Mouse (Mus musculus): Measurements from ENCODE around the gene Ccdc162. TPM values are rescaled to one million over a fixed set of nuclear protein-coding genes. Genes with fewer than 3 reads are reported as not detected.

Ccdc162 gene
- total RNA-seq, 2 experiments from 2014 or later, result 0.37 TPM; not detected in 1

DNA sequence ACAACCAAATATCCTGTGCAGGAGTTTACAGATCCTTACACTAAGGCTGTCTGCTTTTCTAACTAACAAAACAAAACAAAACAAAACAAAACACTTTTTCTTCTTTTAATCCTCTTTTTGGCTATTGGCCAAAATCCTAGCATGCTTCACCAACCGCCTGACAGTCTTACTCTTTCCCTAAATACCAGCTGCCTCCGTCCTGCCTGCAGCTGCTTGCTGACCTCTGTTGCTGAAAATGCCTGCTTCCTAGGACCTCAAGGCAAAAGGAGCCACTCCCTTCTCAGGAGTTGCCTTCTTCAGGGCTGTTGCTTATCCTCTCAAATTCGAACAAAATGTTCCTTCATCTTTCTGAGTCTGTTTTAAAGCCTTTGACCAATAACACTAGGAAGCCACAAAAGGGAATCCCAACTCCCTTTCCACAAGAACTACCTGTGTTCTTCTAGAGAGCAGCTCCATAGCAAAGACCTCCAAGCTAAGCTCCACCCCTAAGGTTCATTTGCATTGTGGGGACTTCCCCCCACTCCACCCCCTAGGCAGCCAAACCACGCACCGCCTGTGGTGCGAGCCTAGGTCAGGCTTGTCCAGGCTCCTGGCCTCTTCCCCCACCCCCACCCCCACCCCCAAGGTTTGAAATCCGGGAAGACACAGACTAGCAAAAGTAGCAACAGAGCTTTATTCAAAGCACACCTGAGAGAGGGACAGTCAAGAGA is 171.8 kb downstream of the Ccdc162 start:
- no peak for ATAC-seq (ENCODE audit: poor library complexity, severe bottlenecking)

DNA sequence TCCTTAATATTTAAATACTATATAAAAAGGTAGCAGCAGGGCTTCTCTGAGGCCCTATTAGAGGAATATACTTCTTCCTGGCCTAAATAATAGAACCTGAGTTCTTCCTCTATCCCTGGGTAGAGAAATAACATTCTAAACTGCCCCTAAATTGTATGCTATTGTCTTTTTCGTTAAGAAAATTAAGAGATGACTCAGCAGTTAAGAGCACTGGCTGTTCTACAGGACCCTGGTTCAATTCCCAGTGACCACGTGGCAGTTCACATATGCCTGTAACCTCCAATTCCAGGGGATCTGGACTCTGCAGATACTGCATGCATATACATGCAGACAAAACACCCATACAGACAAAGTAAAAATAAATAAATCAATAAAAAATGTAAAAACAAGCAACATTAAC is 172.6 kb downstream of the Ccdc162 start:
- ATAC-seq (ENCODE audit: poor library complexity, severe bottlenecking), result no peak

DNA sequence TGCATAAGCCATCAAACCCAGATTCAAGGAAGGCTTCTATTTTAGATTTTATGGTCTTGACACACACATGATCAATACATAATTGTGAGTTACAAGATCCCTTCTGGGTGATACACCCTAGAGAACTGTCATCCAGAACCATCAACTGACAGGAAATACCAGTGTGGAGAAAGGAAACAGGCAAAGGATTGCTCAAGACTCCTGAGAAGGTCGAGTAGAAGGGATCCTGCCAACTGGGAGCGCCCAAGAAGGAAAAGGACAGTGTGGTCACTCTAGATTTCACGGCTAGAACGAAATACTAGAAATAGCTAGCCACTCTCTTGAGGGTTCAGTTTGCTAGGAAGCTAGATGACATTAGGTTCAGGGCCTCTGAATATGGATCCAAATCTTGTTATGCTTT is 173.0 kb downstream of the Ccdc162 start:
- ATAC-seq (ENCODE audit: poor library complexity, severe bottlenecking), result no peak

DNA sequence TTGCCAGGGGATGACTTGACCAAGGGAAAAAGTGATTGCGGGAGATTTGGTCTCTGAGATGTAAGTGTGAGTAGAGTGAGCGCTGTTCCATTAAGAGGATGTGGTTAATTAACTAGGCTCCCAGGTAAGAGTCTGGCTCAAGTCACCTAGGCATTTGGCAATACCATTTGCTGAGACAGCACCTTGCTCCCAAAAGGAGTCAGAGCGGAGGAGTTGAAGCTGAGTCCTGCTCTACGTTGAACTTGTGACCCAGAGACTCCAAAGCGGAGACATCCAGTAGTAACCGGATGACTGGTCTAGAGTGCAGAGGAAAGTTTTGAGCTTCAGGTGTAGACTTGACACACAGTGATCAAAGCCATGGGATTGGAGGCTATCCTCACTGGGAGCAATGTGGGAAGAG is 174.4 kb downstream of the Ccdc162 start:
- no peak for ATAC-seq (ENCODE audit: poor library complexity, severe bottlenecking)

DNA sequence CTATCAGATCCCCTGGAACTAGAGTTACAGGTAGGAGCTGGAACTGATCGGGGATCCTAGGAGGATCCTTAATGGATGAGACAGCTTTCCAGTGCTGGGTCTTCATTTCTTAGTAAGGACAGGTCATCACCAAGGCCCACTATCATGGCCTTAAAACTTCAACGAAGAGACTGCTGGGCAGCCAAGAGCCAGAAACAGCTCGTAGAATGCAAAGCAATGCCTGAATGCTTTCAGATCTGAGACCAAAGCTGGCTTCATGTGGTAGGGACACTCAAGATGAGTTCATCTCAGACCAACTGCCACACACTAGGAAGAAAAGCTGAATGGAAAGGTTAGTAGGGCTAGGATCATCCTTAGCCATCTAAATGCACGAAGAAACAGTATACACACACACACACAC is 177.4 kb downstream of the Ccdc162 start:
- ATAC-seq (ENCODE audit: poor library complexity, severe bottlenecking), result no peak

DNA sequence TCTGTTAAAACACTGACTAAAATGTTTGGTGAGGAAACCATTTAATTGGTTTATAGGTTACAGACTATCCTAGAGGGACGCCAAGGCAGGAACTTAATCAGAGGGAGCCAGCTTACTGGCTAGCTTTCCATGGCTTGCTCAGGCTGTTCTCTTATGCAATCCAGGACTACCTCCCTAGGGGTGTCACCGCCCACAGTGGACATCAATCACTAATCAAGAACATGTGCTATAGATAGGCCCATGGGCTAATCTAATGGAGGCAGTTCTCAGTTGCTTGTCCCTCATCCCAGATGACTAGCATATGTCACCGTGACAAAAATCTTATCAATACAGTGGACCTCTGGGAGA is 178.5 kb downstream of the Ccdc162 start:
- no peak for ATAC-seq (ENCODE audit: poor library complexity, severe bottlenecking)

DNA sequence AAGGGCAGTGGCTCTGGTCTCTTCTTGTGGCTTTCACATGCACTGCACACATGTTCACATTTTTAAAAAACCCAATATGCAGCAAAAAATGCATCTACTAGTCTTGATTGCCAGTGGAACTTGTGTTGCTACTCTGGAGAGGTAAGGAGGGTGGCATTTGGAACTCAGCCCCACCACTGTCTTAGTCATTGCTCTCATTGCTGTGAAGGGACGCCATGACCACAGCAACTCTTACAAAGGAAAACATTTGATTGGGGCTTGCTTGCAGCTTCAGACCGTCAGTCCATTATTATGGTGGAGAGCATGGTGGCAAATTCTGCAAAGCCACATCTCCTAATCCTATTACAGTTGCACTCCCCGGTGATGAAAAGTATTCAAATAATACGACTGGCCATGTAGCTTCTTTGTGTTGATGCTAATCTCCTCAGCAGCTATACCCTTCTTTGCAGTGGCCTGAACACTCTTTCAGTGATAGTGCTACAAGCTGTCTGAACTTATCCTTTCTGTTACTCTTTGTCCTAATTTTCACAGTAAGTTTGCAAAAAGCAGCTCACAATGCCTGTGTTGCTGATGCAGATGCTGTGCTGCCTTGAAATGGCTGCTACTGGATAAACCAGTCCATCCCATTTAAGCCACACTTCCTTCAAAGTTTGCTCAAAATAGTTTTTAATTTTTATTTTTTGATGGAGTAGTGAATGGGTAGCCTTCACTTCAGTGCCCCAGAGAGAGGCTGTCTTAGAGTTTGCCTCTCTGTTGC is 179.0 kb downstream of the Ccdc162 start:
- ATAC-seq (ENCODE audit: poor library complexity, severe bottlenecking), result no peak

DNA sequence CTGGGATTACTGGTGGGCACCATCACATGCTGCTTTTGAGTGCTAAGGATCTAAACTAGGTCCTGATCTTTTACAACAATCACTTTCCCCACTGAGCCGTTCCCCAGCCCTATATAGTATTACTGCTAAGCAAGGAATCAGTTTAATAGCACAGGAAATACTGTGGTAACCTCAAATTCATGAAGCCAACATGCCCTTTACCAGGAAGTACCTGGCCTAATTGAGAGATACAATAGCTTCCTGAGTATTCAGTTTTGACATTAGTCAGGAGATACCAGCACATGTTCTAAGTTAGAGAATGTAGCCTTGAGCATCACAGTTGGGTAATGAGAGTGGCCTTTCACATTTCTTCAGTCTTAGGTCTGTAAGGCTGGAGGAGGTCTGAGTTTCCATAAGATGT is 179.7 kb downstream of the Ccdc162 start:
- ATAC-seq (ENCODE audit: poor library complexity, severe bottlenecking), result no peak

DNA sequence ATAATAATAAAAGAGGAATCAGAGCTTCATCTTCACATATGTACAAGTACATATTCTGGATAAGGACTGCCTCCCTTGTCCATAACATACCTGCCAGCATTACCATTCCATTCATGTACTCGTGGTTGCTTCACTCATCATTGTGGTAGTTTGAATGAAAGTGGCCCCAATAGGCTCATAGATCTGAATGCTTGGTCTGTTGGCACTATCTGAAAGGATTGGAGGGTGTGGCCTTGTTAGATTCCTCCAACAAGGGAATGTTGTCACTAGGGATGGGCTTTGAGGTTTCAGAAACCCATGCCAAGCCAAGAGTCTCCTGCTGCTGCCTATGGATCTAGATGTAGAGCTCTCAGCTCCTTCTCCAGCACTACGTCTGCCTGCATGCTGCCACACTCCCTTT is 180.4 kb downstream of the Ccdc162 start:
- no peak for ATAC-seq (ENCODE audit: poor library complexity, severe bottlenecking)

DNA sequence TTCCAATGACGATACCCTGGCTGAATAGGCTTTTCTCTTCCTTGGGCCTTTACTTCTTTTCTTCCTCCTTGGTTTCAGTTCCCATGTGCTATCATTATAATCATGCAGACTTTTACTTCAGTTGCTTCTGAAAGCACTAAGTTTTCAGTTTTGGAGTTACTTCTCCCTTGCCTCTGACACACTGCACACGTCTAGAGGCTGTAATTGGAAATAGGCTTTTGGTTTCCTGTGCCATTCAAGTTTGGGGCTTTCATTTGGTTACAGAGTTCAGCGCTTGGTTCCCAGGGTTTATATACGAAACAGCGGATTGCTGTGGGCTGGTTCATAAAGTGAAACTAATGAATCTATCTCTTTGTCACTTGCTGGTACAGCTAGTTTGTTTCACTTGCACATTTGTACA is 186.5 kb downstream of the Ccdc162 start:
- peak; percentile 52 for ATAC-seq (ENCODE audit: poor library complexity, severe bottlenecking)

DNA sequence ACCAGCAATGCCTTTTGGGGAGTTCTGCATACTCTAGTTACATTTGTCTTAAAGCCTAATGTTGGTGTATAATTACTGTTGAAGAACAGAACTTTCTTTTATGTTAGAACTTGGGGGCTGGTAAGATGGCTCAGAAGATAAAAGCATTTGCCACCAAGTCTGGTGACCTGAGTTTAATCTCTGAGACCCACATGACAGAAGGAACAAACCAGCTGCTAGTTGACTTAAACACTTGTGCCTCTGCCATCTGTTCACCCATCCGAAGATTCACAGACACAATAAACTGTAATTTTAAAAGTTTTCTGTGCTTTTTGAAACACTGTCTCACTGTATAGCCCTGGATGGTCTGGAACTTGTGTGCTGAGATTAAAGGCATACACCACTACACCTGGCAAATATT is 190.7 kb downstream of the Ccdc162 start:
- no peak for ATAC-seq (ENCODE audit: poor library complexity, severe bottlenecking)

DNA sequence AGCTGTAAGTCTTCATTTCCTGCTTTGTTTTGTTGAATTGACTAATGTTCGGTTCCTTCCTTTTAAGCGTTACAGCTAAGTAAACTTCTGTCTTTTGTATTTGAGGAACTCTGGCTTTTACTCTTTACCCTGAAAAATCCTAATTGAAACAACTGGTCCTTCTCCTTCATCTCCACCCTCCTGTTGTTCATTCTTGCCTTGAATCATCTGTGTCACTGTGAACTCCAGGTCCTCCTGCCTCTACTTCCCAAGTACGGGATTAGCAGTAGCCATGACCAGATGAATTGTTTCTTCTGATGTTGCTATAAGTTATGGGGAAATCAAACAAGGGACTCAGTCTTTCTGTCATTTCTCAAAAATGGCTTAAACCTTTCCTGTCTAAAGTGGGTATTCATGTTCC is 193.0 kb downstream of the Ccdc162 start:
- ATAC-seq (ENCODE audit: poor library complexity, severe bottlenecking), result peak; percentile 17

DNA sequence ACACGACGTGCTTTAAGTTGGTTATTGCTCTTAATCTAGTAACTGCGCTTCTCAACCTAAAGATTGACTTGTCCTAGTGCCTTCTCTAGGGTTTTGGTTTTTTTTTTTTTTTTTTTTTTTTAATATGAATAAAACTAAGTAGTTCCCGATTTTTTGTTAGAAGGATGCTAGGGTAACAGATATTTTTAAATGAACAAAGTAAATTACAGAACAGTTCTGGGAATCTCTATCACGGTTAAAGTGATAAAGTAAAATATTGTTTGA is 196.1 kb downstream of the Ccdc162 start:
- no peak for ATAC-seq (ENCODE audit: poor library complexity, severe bottlenecking)

DNA sequence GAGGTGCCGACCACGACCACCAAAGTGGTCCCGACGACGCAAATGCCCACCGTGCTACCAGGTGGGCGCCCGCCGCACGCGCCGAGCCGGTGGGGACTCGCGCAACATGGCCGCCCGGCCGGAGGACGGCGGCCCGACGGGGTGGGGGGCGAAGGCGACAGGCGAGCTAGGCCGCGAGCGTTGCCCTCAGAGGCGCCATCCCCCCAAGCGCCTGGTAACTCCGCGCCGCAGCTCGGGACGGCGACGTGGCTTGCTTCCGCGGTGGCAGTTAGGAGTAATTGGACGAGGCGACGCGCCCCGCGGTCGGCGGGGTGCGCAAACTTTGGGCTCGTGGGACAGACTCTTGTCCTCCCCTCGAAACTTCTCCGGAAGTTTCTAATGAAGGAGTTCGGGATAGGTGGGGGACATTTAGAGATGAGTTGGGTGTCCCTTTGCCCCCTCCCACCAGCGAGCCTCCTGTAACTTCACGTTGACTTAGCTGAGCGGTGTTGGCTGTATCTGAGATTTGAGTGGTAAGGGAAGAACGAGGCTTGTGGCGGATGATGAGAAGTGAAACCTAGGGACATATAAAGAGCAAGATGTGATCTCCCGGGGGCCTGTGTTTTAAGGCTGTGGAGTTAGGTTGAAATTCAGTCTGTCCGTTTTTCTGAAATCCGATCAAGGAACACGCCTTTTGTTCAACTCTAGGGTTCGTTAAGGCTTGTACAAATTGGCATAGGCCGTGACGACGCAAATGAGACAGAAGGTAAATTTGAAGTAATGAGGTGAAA is 196.6 kb downstream of the Ccdc162 start:
- ATAC-seq (ENCODE audit: poor library complexity, severe bottlenecking), result peak; percentile 10; the same call in 1 of the 2 replicates

DNA sequence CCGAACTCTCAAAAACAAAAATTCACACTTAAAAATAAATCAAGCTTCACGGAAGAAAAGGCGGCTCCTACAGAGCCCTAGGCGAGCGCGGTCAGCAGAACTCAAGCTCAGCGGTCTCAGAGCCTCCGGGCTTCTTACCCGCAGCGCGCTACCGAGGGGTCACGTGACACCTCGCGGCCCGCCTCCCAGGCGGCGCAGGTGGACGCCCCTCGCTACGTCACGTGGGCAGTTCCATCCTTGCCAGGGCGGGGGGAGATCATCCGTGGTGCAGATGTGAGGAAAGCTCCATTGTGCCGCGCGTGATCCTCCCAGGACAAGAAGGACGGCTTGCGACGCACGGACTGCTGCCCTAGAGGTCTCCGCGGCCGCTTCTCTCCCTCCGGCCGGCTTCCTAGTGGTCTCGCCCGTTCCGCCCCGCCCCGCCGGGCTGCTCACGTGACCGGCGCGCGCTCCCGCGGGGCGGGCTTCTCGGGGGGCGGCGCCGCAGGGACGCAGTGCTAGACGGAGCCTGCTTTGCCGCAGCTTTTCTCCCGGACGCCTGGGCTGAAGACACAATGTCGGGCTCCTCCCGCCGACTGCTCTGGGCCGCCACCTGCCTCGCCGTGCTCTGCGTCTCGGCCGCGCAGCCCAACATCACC is 197.3 kb downstream of the Ccdc162 start, which contains the start of gene Cd164:
Cd164 (plus strand) TSS at position 434 of the 638 bp plus-strand sequence.
- ATAC-seq (ENCODE audit: poor library complexity, severe bottlenecking), result peak; percentile 72

DNA sequence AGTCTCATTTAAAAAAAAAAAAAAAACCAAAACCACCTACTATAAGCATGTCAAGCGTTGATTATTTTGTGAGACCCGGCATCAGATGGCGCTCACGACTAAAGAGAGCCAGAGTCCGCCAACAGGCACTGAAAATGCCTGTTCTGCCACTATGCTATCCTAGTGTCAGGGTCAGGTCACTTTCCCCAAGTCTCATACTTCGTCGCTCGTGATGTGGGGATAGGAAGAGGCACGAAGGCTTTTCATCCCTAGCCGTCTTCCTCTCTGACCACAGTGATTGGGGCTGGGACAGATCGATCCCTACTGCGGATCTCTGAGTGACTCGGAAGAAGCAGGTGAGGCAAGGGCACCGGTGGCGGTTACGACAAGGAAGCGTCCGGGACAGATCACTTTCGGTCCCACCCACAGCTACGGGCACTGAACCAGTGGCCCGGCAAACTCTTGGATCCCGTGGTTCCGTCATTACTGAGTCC is 197.9 kb downstream of the Ccdc162 start:
- ATAC-seq (ENCODE audit: poor library complexity, severe bottlenecking), result peak; percentile 63

DNA sequence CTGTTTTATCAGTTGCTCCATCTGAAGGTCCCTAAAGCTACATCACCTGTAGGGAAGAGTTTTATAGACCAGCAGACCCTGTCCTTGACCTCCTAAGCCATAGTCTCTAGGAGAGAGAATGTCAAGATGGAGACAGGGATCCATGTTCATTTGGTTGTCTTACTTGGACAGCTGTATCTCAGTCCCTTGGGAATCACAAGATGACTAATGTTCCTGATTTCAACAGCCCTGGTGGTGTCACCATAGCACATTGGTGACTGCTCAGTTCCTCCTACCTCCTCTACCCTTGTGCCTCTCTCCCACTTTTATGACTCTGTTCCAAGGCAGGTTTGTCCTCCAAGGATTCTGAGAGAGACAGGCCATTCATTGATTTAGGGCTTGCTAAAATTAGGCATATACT is 201.5 kb downstream of the Ccdc162 start:
- ATAC-seq (ENCODE audit: poor library complexity, severe bottlenecking), result no peak

DNA sequence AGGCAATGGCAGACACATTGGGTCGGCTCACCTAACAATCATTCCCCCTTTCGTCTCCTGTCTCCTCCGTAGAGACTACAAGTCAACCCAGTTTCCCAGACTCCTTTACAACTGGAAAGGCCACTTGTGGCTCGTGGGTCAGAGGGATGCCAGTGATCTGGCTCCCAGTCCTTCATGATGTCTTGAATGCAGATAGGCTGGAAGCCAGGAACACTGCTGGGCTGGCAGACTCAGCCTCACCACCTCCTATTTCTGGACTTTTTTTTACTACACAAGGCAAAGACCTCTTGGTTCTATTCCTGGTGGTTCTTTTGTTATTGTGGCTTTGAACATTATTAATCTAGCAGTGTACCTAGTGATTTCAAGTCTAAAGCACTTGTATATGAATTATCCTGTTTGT is 202.1 kb downstream of the Ccdc162 start:
- ATAC-seq (ENCODE audit: poor library complexity, severe bottlenecking), result no peak

DNA sequence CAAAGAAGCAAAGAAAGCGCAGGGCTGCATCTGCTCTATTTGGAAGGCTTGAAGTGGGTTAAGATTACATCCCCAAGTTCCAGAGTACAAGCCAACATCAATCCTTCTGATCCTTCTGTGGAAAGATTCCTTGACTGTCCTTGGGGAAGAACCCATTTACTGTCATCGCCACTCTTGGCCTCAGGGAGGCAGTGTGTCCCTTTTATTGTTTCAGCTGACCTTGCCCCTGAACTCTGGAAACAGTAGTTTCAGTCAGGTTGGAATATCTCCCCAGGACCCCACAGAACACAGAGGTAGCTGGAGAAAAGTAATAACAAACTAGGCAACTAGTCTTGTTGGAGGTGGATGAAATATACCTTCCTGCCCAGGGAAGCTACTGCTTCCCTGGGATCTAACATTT is 207.3 kb downstream of the Ccdc162 start:
- peak; percentile 83 for ATAC-seq (ENCODE audit: poor library complexity, severe bottlenecking)

DNA sequence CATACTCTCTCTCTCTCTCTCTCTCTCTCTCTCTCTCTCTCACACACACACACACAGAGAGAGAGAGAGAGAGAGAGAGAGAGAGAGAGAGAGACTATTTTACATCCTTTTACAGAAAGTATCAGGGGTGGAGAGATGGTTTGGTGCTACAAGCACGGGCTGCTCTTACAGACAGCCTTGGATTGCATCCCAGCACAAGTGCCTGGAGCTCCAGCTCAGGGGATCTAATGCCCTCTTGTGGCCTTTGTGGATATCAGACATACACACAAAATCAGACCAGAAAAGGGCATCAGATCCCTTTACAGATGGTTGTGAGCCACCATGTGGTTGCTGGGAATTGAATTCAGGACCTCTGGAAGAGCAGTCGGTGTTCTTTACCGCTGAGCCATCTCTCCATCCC is 211.0 kb downstream of the Ccdc162 start:
- peak; percentile 91 for ATAC-seq (ENCODE audit: poor library complexity, severe bottlenecking)

DNA sequence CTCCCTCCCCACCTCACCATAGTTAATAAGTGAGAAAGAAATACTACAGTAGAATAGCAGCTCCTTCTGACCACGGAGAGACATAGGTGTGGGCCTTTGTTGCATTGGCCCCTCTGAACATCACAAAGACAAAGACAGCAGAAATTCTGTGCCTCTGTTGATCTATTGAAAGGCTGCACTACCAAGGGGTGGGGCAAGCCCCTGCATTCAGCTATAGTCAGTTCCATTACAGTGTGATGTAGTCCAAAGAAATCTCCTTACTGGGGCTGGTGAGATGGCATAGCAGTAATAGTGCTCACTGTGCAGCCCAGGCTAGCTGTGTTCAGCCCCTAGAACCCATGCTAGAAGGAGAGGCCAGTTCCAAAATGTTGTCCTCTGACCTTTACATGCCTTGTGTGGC is 211.4 kb downstream of the Ccdc162 start:
- ATAC-seq (ENCODE audit: poor library complexity, severe bottlenecking), result no peak
